Mouse (Mus musculus): Measurements from ENCODE around the gene Zc3h7a.

DNA sequence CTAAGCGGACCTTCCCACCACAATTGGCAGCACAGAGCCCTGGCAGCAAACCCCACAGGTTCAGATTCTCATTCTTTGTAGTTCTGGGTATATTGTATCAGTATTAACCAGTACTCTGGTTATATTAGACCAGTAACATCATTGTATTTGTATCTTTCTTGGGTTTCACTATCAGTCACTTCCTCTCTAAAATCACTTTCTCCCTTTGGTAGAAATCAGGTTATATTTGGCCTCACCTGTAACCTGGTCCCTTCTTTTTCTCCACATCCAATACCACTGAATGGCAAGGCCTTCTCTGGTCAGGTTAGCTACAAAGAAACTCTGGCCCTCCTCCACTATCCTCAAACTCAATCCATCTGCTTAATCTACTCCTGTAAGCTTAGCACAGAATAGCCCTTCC is 71.3 kb downstream of the Zc3h7a start:
- TF ChIP-seq POLR2A (IDR thresholded peaks at IDR 0.05; ENCODE audit: low read depth, low read length) (no peak), CTCF (IDR thresholded peaks at IDR 0.05; ENCODE audit: borderline replicate concordance, insufficient read depth, low read length) (no peak)
